Mouse (Mus musculus): ENCODE results near the gene Rora.

DNA sequence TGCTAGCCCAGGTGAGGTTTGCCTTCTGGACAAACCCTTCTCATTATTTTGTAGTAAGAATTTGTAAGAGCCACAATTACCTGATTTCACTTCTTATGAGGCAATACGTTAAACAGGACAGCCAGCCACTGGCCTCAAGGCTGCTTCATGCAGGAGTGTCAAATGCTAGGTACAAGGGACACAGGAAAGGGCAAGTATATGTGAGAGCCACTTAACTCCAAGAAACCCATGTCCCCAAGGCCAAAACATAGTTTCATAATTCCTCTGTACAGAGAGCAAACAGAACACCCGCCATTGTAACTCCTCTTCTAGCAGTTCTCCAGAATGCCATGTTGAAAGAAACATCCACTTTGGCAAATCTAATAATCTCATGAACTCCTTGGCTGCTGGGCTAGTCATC, 205.9 kb downstream of the Rora start:
- no peak for TF ChIP-seq CTCF (IDR thresholded peaks at IDR 0.05; ENCODE audit: extremely low read depth, insufficient read length, insufficient replicate concordance, low read depth, low read length)
- TF ChIP-seq POLR2A (IDR thresholded peaks at IDR 0.05; ENCODE audit: low read depth, low read length) = no peak
